Mouse (Mus musculus) C2C12 (cell line): ENCODE measurements around the gene Mettl17. TPM values are rescaled to one million over a fixed set of nuclear protein-coding genes. Genes with fewer than 3 reads are reported as not detected.
"Not testable (repeated sequence)": the region's sequence is repeated elsewhere in the genome, so short reads cannot be mapped to it uniquely, and the experiment has no call there.

Experiments
- H3K27me3 ChIP-seq: one replicate; pipeline ENCODE4 v1.6.1; 2011; ENCODE audit not compliant: control insufficient read depth, insufficient read depth, insufficient read length
- H3K36me3 ChIP-seq: one replicate; pipeline ENCODE4 v1.6.1; 2011; ENCODE audit not compliant: control insufficient read depth, insufficient read depth
- H3K4me3 ChIP-seq: one replicate; pipeline ENCODE4 v1.5.1; 2011; ENCODE audit warnings: mild to moderate bottlenecking, control low read depth; ENCODE audit not compliant: poor library complexity, insufficient read depth, severe bottlenecking
- H3K79me2 ChIP-seq: one replicate; pipeline ENCODE4 v1.6.1; 2011; ENCODE audit not compliant: control insufficient read depth, insufficient read depth
- H3K79me3 ChIP-seq: one replicate; pipeline ENCODE4 v1.6.1; 2011; ENCODE audit warnings: low read depth, control low read depth
- H3ac ChIP-seq: one replicate; pipeline ENCODE3; 2011; ENCODE audit warnings: low read depth; ENCODE audit not compliant: control insufficient read depth, insufficient read length
- CEBPB ChIP-seq: IDR thresholded peaks from one replicate; pipeline ENCODE4 v1.6.1; 2011; ENCODE audit warnings: low read depth, mild to moderate bottlenecking, control low read depth, moderate library complexity
- CTCF ChIP-seq: IDR thresholded peaks from one replicate; pipeline ENCODE4 v1.5.1; 2011; ENCODE audit not compliant: control insufficient read depth, insufficient read depth, insufficient read length
- FOSL1 ChIP-seq: IDR thresholded peaks from one replicate; pipeline ENCODE4 v1.8.0; 2011; ENCODE audit warnings: mild to moderate bottlenecking, low read length; ENCODE audit not compliant: poor library complexity, insufficient read depth, severe bottlenecking
- MAX ChIP-seq: IDR thresholded peaks from one replicate; pipeline ENCODE4 v1.6.1; 2011; ENCODE audit warnings: mild to moderate bottlenecking, control low read depth
- MYOD1 ChIP-seq: IDR thresholded peaks from one replicate; pipeline ENCODE4 v1.6.1; 2011; ENCODE audit warnings: low read depth; ENCODE audit not compliant: control insufficient read depth, insufficient read length
- MYOG ChIP-seq: IDR thresholded peaks from one replicate; pipeline ENCODE4 v1.6.1; 2011; ENCODE audit not compliant: control insufficient read depth, insufficient read length; ENCODE audit errors: extremely low read depth
- USF1 ChIP-seq: IDR thresholded peaks from one replicate; pipeline ENCODE4 v1.6.1; 2011; ENCODE audit warnings: low read depth, mild to moderate bottlenecking, control low read depth, moderate library complexity
- polyA plus RNA-seq: library from polyadenylated mRNA; unstranded; fragments of >200 nt; fragmentation: generic; extraction: Trizol; gene quantifications from one replicate; pipeline ENCODE4 v1.2.1, GENCODE M21; 2012; ENCODE audit warnings: missing spikeins

Gene Mettl17
- polyA plus RNA-seq, 1 experiment, result 20.1 TPM

DNA sequence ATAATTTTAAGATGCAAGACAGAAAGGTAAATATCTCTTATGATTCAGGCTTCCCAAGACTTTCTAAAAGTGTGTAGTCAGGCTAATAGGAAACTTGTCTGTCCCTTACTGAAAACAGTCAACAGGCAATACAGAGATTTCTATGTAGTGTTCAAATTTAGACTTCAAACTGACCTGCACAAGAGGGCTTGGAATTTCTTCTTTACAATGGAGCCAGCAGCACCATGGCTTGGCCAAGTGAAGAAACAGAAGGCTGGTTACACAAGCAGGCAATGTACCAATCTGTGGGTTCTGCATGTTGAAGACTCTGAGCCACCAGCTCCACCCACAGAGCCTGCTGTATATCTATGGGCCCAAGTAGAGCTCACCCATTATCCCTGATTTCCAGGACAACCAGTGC lies 31.2 kb upstream of the Mettl17 start, which contains the start of gene Ear6:
Ear6 (plus strand) TSS at position 301 of the 400 bp plus-strand sequence.
- no peaks in the 10 kb centered on the region for H3K79me3 ChIP-seq
- TF ChIP-seq MYOD1 (no peak), FOSL1 (no peak), CEBPB (no peak), CTCF (no peak), MAX (no peak), USF1 (no peak), MYOG (no peak)
- H3K79me2 ChIP-seq, result no peaks in the 10 kb centered on the region
- no peaks in the 10 kb centered on the region for H3K36me3 ChIP-seq
- H3K27me3 ChIP-seq, result no peaks in the 10 kb centered on the region
- no peak within 1 kb of the TSS for H3ac ChIP-seq
- no peak within 1 kb of the TSS for H3K4me3 ChIP-seq

DNA sequence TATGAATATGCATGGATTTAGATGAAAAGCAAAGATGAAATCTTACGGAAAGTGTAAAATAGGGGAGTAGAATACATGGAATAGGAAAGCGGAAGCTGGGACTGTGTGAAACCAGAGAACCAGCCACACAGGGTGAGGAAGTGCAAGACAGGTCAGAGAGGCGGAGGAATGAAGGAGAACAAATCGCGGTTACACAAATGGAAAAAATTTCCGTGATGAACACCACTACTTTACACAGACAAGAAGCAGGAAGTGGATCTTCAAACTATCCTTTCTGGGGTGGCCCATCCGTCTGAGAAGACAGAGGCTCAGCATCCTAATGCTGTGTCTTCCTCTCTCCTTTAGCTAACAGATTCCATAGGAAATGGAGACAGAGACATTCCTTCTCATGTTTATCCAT lies 29.4 kb upstream of the Mettl17 start:
- not testable (repeated sequence) for H3K4me3 ChIP-seq, H3ac ChIP-seq, H3K27me3 ChIP-seq

DNA sequence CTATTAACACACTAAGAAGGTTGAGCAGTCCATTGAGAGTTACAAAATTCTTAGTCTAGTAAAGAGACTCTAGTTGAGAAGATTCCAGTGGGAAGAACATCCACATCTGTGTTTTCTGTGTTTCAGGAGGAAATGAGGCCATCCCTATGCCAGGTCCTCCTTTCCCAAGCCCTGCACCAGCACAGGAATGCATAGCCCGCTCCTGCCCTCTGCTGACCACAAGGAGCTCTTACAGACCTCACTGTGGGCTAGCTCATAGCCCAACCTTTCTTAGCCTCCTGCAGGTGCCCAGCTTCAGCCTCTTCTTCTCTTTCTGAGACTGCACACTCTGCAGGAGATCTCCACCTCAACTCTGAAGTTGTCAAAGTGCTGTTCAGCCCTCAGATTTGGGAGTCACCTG lies 21.0 kb upstream of the Mettl17 start:
- not testable (repeated sequence) for H3K27me3 ChIP-seq, H3K36me3 ChIP-seq, H3K4me3 ChIP-seq, H3ac ChIP-seq, H3K79me2 ChIP-seq, H3K79me3 ChIP-seq

More for the DNA sequence above, 29.4 kb upstream of the Mettl17 start:
- H3K79me3 ChIP-seq, H3K36me3 ChIP-seq, H3K79me2 ChIP-seq: not testable (repeated sequence)

DNA sequence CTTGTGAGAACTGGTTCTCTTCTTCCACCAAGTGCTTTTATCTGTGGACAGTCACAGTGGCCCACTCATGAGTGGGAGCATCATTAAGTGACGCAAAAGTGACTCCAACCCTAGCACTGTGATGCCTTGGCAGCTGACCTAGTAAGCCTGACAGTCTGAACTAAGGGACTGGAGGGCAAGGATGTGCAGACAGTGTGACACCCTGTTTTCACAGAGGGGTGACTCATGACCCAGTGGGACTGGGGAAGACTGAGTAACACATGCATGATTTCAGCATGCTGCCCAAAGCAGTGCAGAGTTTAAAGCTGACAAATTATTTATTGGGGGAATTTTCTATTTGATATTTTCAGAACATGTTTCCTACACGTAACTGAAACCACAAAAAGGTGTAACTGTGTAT lies 13.9 kb upstream of the Mettl17 start:
- Histone ChIP-seq H3K27me3 (no peaks in the 10 kb centered on the region), H3K4me3 (no peak overlapping the region), H3ac (no peak overlapping the region), H3K79me3 (no peaks in the 10 kb centered on the region), H3K36me3 (no peaks in the 10 kb centered on the region), H3K79me2 (no peaks in the 10 kb centered on the region)
- TF ChIP-seq MAX (no peak), CTCF (no peak), CEBPB (no peak), MYOG (no peak), USF1 (no peak), MYOD1 (no peak), FOSL1 (no peak)

DNA sequence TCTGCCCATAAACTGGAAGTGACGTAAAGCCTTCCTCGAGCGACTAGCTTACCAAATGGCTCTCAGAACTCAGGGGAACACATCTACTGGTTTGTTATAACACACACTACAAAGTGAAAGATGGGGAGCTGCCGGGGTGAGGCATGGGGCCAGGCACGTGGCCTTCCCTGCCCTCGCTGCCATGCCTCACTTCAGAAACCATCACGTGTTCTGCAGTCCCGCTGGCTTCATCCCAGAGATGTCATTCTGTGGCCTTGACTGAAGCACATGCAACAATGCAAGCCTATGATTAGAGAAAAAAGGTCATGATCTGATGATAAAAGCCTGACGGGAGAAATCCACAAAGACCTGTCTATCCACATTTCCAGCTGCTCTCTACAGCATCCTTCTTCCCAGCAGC lies 12.9 kb upstream of the Mettl17 start:
- Histone ChIP-seq H3K79me3 (no peaks in the 10 kb centered on the region), H3ac (no peak overlapping the region), H3K79me2 (no peaks in the 10 kb centered on the region), H3K27me3 (no peaks in the 10 kb centered on the region), H3K4me3 (no peak overlapping the region), H3K36me3 (no peaks in the 10 kb centered on the region)
- TF ChIP-seq MYOD1, result no peak
- no peak for TF ChIP-seq CTCF
- no peak for TF ChIP-seq FOSL1
- no peak for TF ChIP-seq MYOG
- TF ChIP-seq CEBPB, result no peak
- TF ChIP-seq MAX, result no peak
- TF ChIP-seq USF1, result no peak

DNA sequence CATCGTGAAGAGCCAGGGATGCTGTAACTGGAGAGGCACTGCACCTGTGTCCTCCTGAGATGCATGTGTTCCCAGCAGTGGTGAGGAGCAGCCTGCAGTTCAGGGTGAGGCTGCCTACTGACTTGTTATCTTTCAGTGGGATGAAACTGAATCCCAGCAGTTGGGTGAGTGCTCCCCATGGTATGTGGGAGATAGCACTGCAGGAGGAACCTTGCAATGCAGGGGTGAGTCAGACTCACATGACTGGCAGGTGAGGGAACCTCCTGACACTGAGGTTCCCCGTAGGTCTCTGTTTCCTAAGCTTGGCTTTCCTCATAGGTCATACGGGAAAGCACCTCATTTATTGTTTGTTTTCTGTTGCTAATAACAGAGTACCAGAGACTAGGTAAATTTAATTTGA lies 7.1 kb upstream of the Mettl17 start:
- Histone ChIP-seq H3K27me3 (no peaks in the 10 kb centered on the region), H3K4me3 (no peak overlapping the region), H3K79me3 (no peaks in the 10 kb centered on the region), H3K79me2 (no peaks in the 10 kb centered on the region), H3K36me3 (no peaks in the 10 kb centered on the region), H3ac (no peak overlapping the region)
- TF ChIP-seq USF1, result no peak
- no peak for TF ChIP-seq MYOG
- no peak for TF ChIP-seq CTCF
- TF ChIP-seq CEBPB, result no peak
- TF ChIP-seq FOSL1, result no peak
- no peak for TF ChIP-seq MAX
- TF ChIP-seq MYOD1, result no peak

DNA sequence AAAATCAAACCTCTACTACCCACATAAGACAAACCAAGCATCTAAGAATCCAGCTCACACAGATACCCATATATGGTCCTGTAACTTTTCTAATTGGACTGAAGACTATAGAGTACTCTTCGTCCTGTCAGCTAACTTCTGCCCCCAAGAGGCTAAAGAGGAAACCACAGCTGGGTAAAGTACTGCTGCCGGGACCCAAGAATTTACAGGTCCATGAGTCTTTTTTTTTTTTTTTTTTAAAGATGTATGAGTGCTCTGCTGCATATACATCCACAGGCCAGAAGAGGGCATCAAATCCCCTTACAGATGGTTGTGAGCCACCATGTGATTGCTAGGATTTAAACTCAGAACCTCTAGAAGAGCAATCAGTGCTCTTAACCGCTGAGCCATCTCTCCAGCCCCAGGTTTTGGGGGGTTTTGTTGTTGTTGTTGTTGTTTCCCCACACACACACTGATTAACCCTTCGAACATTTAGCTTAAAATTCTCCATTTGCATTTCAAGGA lies 1.1 kb upstream of the Mettl17 start:
- Histone ChIP-seq H3ac (no peak overlapping the region), H3K4me3 (peak overlapping the region; percentile 83), H3K79me2 (peaks cover 23% of the 10 kb centered on the region), H3K79me3 (peaks cover 3% of the 10 kb centered on the region), H3K27me3 (no peaks in the 10 kb centered on the region), H3K36me3 (peaks cover 13% of the 10 kb centered on the region)
- TF ChIP-seq FOSL1, result no peak
- TF ChIP-seq MYOG, result no peak
- TF ChIP-seq USF1, result peak; percentile 39
- no peak for TF ChIP-seq MAX
- no peak for TF ChIP-seq MYOD1
- no peak for TF ChIP-seq CEBPB
